Mouse (Mus musculus): ENCODE measurements at regions not wholly inside any gene's neighbourhood (a gene's known extent, or its start where the extent isn't known, plus 50 kb on each side); places are given as distances from the start of the nearest gene placed in this dataset.

DNA sequence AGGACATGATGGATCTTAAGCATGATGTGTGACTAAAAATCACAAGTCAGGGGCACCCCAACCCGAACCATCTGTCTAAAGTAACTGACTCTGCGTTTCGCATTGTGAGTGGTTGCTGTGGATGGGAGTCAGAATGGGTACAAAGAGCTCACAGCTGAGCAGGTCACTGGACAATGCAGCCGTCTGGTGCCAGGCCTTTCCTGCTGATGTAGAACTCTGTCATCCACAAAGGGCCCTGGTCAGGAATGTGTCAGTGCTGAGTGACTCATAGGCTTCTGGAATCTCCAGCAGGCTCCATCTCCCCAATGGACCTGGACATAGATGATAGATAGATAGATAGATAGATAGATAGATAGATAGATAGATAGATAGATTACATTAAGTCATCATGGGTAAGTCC lies 335.8 kb upstream of the Maf start:
- H3K9me3 ChIP-seq (ENCODE audit: control insufficient read depth, low read length): no peaks in the 10 kb centered on the region
- no peak overlapping the region for H3K4me2 ChIP-seq (ENCODE audit: low read length)
- DNase-seq (ENCODE audit: low spot score) (no peak), ATAC-seq (replicated peaks; ENCODE audit: low FRiP score, low TSS enrichment, low read depth) (no peak)
- H3K9ac ChIP-seq (ENCODE audit: low read length): no peak overlapping the region
- H3K4me3 ChIP-seq (ENCODE audit: low read depth, low read length): no peak overlapping the region
- no peaks in the 10 kb centered on the region for H3K27me3 ChIP-seq (replicated peaks; ENCODE audit: control insufficient read depth, insufficient read depth, low read length)
- no peaks in the 10 kb centered on the region for H3K36me3 ChIP-seq (ENCODE audit: control insufficient read depth, insufficient read depth, low read length)
- no peaks in the 10 kb centered on the region for H3K4me1 ChIP-seq (replicated peaks; ENCODE audit: control insufficient read depth, insufficient read depth, low read length)
- H3K27ac ChIP-seq (ENCODE audit: low read depth): no peak overlapping the region
- WGBS: 96% methylated on average over 4 of the region's 4 CpGs

DNA sequence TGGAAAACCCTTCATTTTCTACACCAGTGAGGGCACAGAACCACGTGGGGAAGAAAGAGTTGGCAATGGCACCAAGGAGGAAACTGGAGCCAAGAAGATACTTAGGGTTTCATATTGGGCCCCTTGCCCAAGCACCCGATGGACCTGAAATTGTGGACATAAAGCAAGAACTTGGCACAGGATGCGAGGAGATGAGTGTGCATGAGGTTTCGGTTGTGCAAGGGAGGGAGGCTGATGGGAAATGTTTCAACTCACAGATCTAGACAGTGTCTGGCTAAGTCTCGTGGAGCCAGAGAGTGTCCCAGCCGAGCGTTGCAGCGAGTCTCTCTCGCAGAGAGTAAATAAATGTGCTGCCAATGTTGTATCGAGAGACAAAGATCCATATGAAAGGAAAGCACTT lies 323.4 kb upstream of the Maf start:
- Histone ChIP-seq H3K4me1 (replicated peaks; ENCODE audit: control insufficient read depth, insufficient read depth, low read length) (no peaks in the 10 kb centered on the region), H3K36me3 (ENCODE audit: control insufficient read depth, insufficient read depth, low read length) (no peaks in the 10 kb centered on the region), H3K4me3 (ENCODE audit: low read depth, low read length) (no peak overlapping the region), H3K27ac (ENCODE audit: low read depth) (no peak overlapping the region), H3K9ac (ENCODE audit: low read length) (no peak overlapping the region), H3K27me3 (replicated peaks; ENCODE audit: control insufficient read depth, insufficient read depth, low read length) (no peaks in the 10 kb centered on the region), H3K9me3 (ENCODE audit: control insufficient read depth, low read length) (no peaks in the 10 kb centered on the region), H3K4me2 (ENCODE audit: low read length) (no peak overlapping the region)
- WGBS: 85% methylated on average over 10 of the region's 10 CpGs
- DNase-seq (ENCODE audit: low spot score) (no peak), ATAC-seq (replicated peaks; ENCODE audit: low FRiP score, low TSS enrichment, low read depth) (no peak)

- no peaks in the 10 kb centered on the region for H3K36me3 ChIP-seq (ENCODE audit: control insufficient read depth, insufficient read depth, low read length)
- WGBS: 88% methylated on average over 2 of the region's 2 CpGs
- no peak overlapping the region for H3K4me2 ChIP-seq (ENCODE audit: low read length)
These were observed 317.7 kb upstream of the Maf start for GRCm38 (mm10) chr8:116025321-116025720.

GRCm38 (mm10) chr8:116024811-116025210 lies 317.2 kb upstream of the Maf start:
- Histone ChIP-seq H3K9ac (ENCODE audit: low read length) (no peak overlapping the region), H3K27ac (ENCODE audit: low read depth) (no peak overlapping the region), H3K4me2 (ENCODE audit: low read length) (no peak overlapping the region), H3K9me3 (ENCODE audit: control insufficient read depth, low read length) (no peaks in the 10 kb centered on the region), H3K4me1 (replicated peaks; ENCODE audit: control insufficient read depth, insufficient read depth, low read length) (no peaks in the 10 kb centered on the region), H3K36me3 (ENCODE audit: control insufficient read depth, insufficient read depth, low read length) (no peaks in the 10 kb centered on the region), H3K4me3 (ENCODE audit: low read depth, low read length) (no peak overlapping the region), H3K27me3 (replicated peaks; ENCODE audit: control insufficient read depth, insufficient read depth, low read length) (no peaks in the 10 kb centered on the region)
- DNase-seq (ENCODE audit: low spot score) (no peak), ATAC-seq (replicated peaks; ENCODE audit: low FRiP score, low TSS enrichment, low read depth) (no peak)
- WGBS: 74% methylated on average over 4 of the region's 4 CpGs

More at GRCm38 (mm10) chr8:116025321-116025720, 317.7 kb upstream of the Maf start:
- Histone ChIP-seq H3K27me3 (replicated peaks; ENCODE audit: control insufficient read depth, insufficient read depth, low read length) (no peaks in the 10 kb centered on the region), H3K4me1 (replicated peaks; ENCODE audit: control insufficient read depth, insufficient read depth, low read length) (no peaks in the 10 kb centered on the region), H3K4me3 (ENCODE audit: low read depth, low read length) (no peak overlapping the region), H3K27ac (ENCODE audit: low read depth) (no peak overlapping the region), H3K9me3 (ENCODE audit: control insufficient read depth, low read length) (no peaks in the 10 kb centered on the region), H3K9ac (ENCODE audit: low read length) (no peak overlapping the region)
- no peak for ATAC-seq (replicated peaks; ENCODE audit: low FRiP score, low TSS enrichment, low read depth)
- no peak for DNase-seq (ENCODE audit: low spot score)

- H3K27ac ChIP-seq (ENCODE audit: low read depth): no peak overlapping the region
- H3K4me2 ChIP-seq (ENCODE audit: low read length): no peak overlapping the region
- ATAC-seq (replicated peaks; ENCODE audit: low FRiP score, low TSS enrichment, low read depth): no peak
- no peak for DNase-seq (ENCODE audit: low spot score)
- no peak overlapping the region for H3K9ac ChIP-seq (ENCODE audit: low read length)
- H3K9me3 ChIP-seq (ENCODE audit: control insufficient read depth, low read length): no peaks in the 10 kb centered on the region
- H3K36me3 ChIP-seq (ENCODE audit: control insufficient read depth, insufficient read depth, low read length): no peaks in the 10 kb centered on the region
- no peaks in the 10 kb centered on the region for H3K27me3 ChIP-seq (replicated peaks; ENCODE audit: control insufficient read depth, insufficient read depth, low read length)
- H3K4me1 ChIP-seq (replicated peaks; ENCODE audit: control insufficient read depth, insufficient read depth, low read length): no peaks in the 10 kb centered on the region
- no peak overlapping the region for H3K4me3 ChIP-seq (ENCODE audit: low read depth, low read length)
These were observed 314.1 kb upstream of the Maf start for GRCm38 (mm10) chr8:116021691-116022090.

GRCm38 (mm10) chr8:115995320-115995719 lies 287.7 kb upstream of the Maf start:
- H3K9me3 ChIP-seq (ENCODE audit: control insufficient read depth, low read length): no peaks in the 10 kb centered on the region
- H3K36me3 ChIP-seq (ENCODE audit: control insufficient read depth, insufficient read depth, low read length): no peaks in the 10 kb centered on the region
- WGBS: 75% methylated on average over 5 of the region's 5 CpGs
- H3K27ac ChIP-seq (ENCODE audit: low read depth): no peak overlapping the region
- ATAC-seq (replicated peaks; ENCODE audit: low FRiP score, low TSS enrichment, low read depth) (no peak), DNase-seq (ENCODE audit: low spot score) (no peak)
- no peak overlapping the region for H3K9ac ChIP-seq (ENCODE audit: low read length)
- H3K4me1 ChIP-seq (replicated peaks; ENCODE audit: control insufficient read depth, insufficient read depth, low read length): no peaks in the 10 kb centered on the region
- no peak overlapping the region for H3K4me3 ChIP-seq (ENCODE audit: low read depth, low read length)
- H3K4me2 ChIP-seq (ENCODE audit: low read length): no peak overlapping the region
- no peaks in the 10 kb centered on the region for H3K27me3 ChIP-seq (replicated peaks; ENCODE audit: control insufficient read depth, insufficient read depth, low read length)

GRCm38 (mm10) chr8:115991989-115992388 lies 284.4 kb upstream of the Maf start:
- Histone ChIP-seq H3K4me1 (replicated peaks; ENCODE audit: control insufficient read depth, insufficient read depth, low read length) (no peaks in the 10 kb centered on the region), H3K4me3 (ENCODE audit: low read depth, low read length) (no peak overlapping the region), H3K27ac (ENCODE audit: low read depth) (no peak overlapping the region), H3K9ac (ENCODE audit: low read length) (no peak overlapping the region), H3K4me2 (ENCODE audit: low read length) (no peak overlapping the region), H3K36me3 (ENCODE audit: control insufficient read depth, insufficient read depth, low read length) (no peaks in the 10 kb centered on the region), H3K27me3 (replicated peaks; ENCODE audit: control insufficient read depth, insufficient read depth, low read length) (no peaks in the 10 kb centered on the region), H3K9me3 (ENCODE audit: control insufficient read depth, low read length) (no peaks in the 10 kb centered on the region)
- DNase-seq (ENCODE audit: low spot score) (no peak), ATAC-seq (replicated peaks; ENCODE audit: low FRiP score, low TSS enrichment, low read depth) (no peak)
- WGBS: 72% methylated on average over 6 of the region's 6 CpGs

DNA sequence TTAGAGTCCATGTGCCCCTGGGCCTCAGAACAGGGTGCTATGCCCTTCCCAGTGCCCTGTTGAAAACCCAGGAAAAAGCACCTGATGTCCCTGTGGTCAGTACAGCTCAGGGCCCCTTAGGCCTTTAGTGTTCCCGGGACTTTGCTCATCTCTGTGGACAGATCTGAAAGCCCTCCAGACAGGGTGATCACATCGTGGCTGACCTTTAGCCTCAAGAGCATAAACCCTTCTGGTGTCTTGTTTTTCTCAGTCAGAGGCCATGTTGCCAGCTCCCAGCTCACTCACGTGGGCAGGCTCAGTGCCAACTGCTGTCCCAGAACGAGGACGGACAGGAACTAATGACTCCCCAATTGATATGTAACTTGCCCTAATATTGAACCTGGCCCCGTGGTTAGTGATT lies 275.8 kb upstream of the Maf start:
- H3K9ac ChIP-seq (ENCODE audit: low read length): no peak overlapping the region
- H3K4me3 ChIP-seq (ENCODE audit: low read depth, low read length): no peak overlapping the region
- DNase-seq (ENCODE audit: low spot score) (no peak), ATAC-seq (replicated peaks; ENCODE audit: low FRiP score, low TSS enrichment, low read depth) (no peak)
- no peaks in the 10 kb centered on the region for H3K36me3 ChIP-seq (ENCODE audit: control insufficient read depth, insufficient read depth, low read length)
- H3K4me2 ChIP-seq (ENCODE audit: low read length): no peak overlapping the region
- H3K4me1 ChIP-seq (replicated peaks; ENCODE audit: control insufficient read depth, insufficient read depth, low read length): no peaks in the 10 kb centered on the region
- H3K27ac ChIP-seq (ENCODE audit: low read depth): no peak overlapping the region
- no peaks in the 10 kb centered on the region for H3K9me3 ChIP-seq (ENCODE audit: control insufficient read depth, low read length)
- no peaks in the 10 kb centered on the region for H3K27me3 ChIP-seq (replicated peaks; ENCODE audit: control insufficient read depth, insufficient read depth, low read length)
- WGBS: 61% methylated on average over 6 of the region's 6 CpGs

DNA sequence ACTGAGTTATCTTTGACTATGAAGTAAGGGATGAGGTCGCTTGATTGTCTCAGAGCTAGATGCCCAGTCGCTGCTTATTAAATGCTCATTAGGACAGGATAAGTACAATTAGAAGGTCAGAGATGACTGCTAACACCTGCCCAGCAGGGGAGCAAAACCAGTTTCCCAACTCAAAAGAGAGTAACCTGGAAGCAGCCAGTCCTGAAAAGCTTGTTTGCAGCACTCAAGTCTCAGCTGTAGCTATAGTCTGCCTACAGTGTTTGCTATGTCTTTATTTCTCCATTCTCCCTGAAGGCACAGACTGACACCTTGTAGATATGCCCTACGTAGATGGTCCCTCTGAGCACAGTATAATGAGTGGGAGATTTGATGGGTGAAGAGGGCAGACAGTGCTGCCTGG lies 274.7 kb upstream of the Maf start:
- Histone ChIP-seq H3K9ac (ENCODE audit: low read length) (no peak overlapping the region), H3K4me1 (replicated peaks; ENCODE audit: control insufficient read depth, insufficient read depth, low read length) (no peaks in the 10 kb centered on the region), H3K4me3 (ENCODE audit: low read depth, low read length) (no peak overlapping the region), H3K36me3 (ENCODE audit: control insufficient read depth, insufficient read depth, low read length) (no peaks in the 10 kb centered on the region), H3K9me3 (ENCODE audit: control insufficient read depth, low read length) (no peaks in the 10 kb centered on the region), H3K27ac (ENCODE audit: low read depth) (no peak overlapping the region), H3K27me3 (replicated peaks; ENCODE audit: control insufficient read depth, insufficient read depth, low read length) (no peaks in the 10 kb centered on the region), H3K4me2 (ENCODE audit: low read length) (no peak overlapping the region)
- no peak for DNase-seq (ENCODE audit: low spot score)
- ATAC-seq (replicated peaks; ENCODE audit: low FRiP score, low TSS enrichment, low read depth): no peak
- 80% methylated on average over 3 of the region's 3 CpGs for WGBS
